Mouse (Mus musculus) lung, adult 2 months (tissue): ENCODE measurements around the gene Cmtr1.

ENCODE experiments used
- CTCF ChIP-seq: fragments of 200-500 bp; IDR thresholded peaks from 2 replicates; pipeline ENCODE4 v1.5.1; 2011; ENCODE audit warnings: mild to moderate bottlenecking, low read length, control low read depth; ENCODE audit not compliant: insufficient read depth
- POLR2A ChIP-seq: fragments of 200-500 bp; IDR thresholded peaks from 2 replicates; pipeline ENCODE4 v1.6.1; 2011; ENCODE audit warnings: low read depth, mild to moderate bottlenecking, control low read depth, low read length, borderline replicate concordance; ENCODE audit errors: extremely low read depth

- TF ChIP-seq CTCF: no peak
- TF ChIP-seq POLR2A: no peak
Measured at GRCm38 (mm10) chr17:29702938-29703710, 42.7 kb downstream of the Cmtr1 start.
